Mouse (Mus musculus) neutrophil, adult 5-6 weeks (primary cell): ENCODE data around the gene Fgfr2. TPM values are rescaled to one million over a fixed set of nuclear protein-coding genes. Genes with fewer than 3 reads are reported as not detected.

Source experiments
- ATAC-seq: fragments of 151-379, 151-347 bp; 2 replicates; pipeline ENCODE4 v1.8.0; 2017; ENCODE audit warnings: mild to moderate bottlenecking, moderate TSS enrichment; ENCODE audit not compliant: insufficient number of reproducible peaks, poor library complexity, low FRiP score, severe bottlenecking; ENCODE audit errors: extremely low read depth
- total RNA-seq: library from RNA; stranded (forward); fragments of 200-1000 nt; gene quantifications from 2 replicates; pipeline ENCODE4 v1.2.3, GENCODE M21; 2017

Fgfr2 gene
- total RNA-seq, 1 experiment from 2014 or later = not detected

GRCm38 (mm10) chr7:130664629-130665028, 2458.5 kb downstream of the Fgfr2 start:
- no peak for ATAC-seq

- no peak for ATAC-seq
Observed at GRCm38 (mm10) chr7:130664037-130664436, 2459.1 kb downstream of the Fgfr2 start.

- no peak for ATAC-seq
Observed at GRCm38 (mm10) chr7:130662869-130663268, 2460.3 kb downstream of the Fgfr2 start.

- no peak for ATAC-seq
Observed at GRCm38 (mm10) chr7:130662250-130662649, 2460.9 kb downstream of the Fgfr2 start.

- ATAC-seq = no peak
Observed at GRCm38 (mm10) chr7:130659129-130659528, 2464.0 kb downstream of the Fgfr2 start.

GRCm38 (mm10) chr7:130657751-130658150, 2465.4 kb downstream of the Fgfr2 start:
- ATAC-seq = no peak

GRCm38 (mm10) chr7:130656965-130657364, 2466.2 kb downstream of the Fgfr2 start:
- no peak for ATAC-seq

- ATAC-seq = no peak
Observed at GRCm38 (mm10) chr7:130654562-130654961, 2468.6 kb downstream of the Fgfr2 start.

- ATAC-seq = no peak
Observed at GRCm38 (mm10) chr7:130653036-130653555, 2470.1 kb downstream of the Fgfr2 start.

- ATAC-seq = no peak
Observed at GRCm38 (mm10) chr7:130650621-130651020, 2472.5 kb downstream of the Fgfr2 start.

GRCm38 (mm10) chr7:130649257-130649656, 2473.9 kb downstream of the Fgfr2 start:
- ATAC-seq = no peak

GRCm38 (mm10) chr7:130648061-130648460, 2475.1 kb downstream of the Fgfr2 start:
- no peak for ATAC-seq

- 0 out of 2 replicates have a peak, but pooled peaks have one; percentile 48 for ATAC-seq
Observed at GRCm38 (mm10) chr7:130646762-130647139, 2476.4 kb downstream of the Fgfr2 start.

- peak; percentile 14; the same call in 1 of the 2 replicates for ATAC-seq
Observed at GRCm38 (mm10) chr7:130645994-130646761, 2477.0 kb downstream of the Fgfr2 start.

- no peak for ATAC-seq
Observed at GRCm38 (mm10) chr7:130645332-130645993, 2477.7 kb downstream of the Fgfr2 start.

- no peak for ATAC-seq
Observed at GRCm38 (mm10) chr7:130640681-130641080, 2482.5 kb downstream of the Fgfr2 start.

- no peak for ATAC-seq
Observed at GRCm38 (mm10) chr7:130637811-130638210, 2485.3 kb downstream of the Fgfr2 start.

GRCm38 (mm10) chr7:130636902-130637301, 2486.2 kb downstream of the Fgfr2 start:
- no peak for ATAC-seq

GRCm38 (mm10) chr7:130636274-130636673, 2486.9 kb downstream of the Fgfr2 start:
- no peak for ATAC-seq

- no peak for ATAC-seq
Observed at GRCm38 (mm10) chr7:130635212-130635611, 2487.9 kb downstream of the Fgfr2 start.
